Mouse (Mus musculus) forebrain, embryonic 11.5 days (tissue): ENCODE data around the gene Agpat1. TPM values are rescaled to one million over a fixed set of nuclear protein-coding genes. Genes with fewer than 3 reads are reported as not detected.

Source experiments
- ATAC-seq: fragments of 200-750 bp; cut with Nextera tagmentation; replicated peaks from 2 replicates; pipeline ENCODE4 v1.8.0; 2017; ENCODE audit warnings: moderate TSS enrichment; ENCODE audit not compliant: low FRiP score
- DNase-seq: peaks from one replicate; pipeline ENCODE4 v3.0.0-alpha.2; 2017; ENCODE audit warnings: low spot score
- H3K27ac ChIP-seq: fragments of 300-500 bp; sonication (generic); 2 replicates; pipeline ENCODE4 v1.5.1; 2014; ENCODE audit warnings: low read depth, low read length
- H3K27me3 ChIP-seq: fragments of 300-500 bp; sonication (generic); 2 replicates; pipeline ENCODE4 v1.6.1; 2014; ENCODE audit warnings: mild to moderate bottlenecking, low read length, mixed read lengths; ENCODE audit not compliant: control insufficient read depth, insufficient read depth
- H3K36me3 ChIP-seq: fragments of 300-500 bp; sonication (generic); 2 replicates; pipeline ENCODE4 v1.6.1; 2014; ENCODE audit warnings: mild to moderate bottlenecking, low read length, moderate library complexity, mixed read lengths; ENCODE audit not compliant: control insufficient read depth, insufficient read depth
- H3K4me1 ChIP-seq: fragments of 300-500 bp; sonication (generic); replicated peaks from 2 replicates; pipeline ENCODE4 v1.6.1; 2014; ENCODE audit warnings: low read length, mixed read lengths; ENCODE audit not compliant: control insufficient read depth, insufficient read depth
- H3K4me2 ChIP-seq: fragments of 300-500 bp; sonication (generic); 2 replicates; pipeline ENCODE4 v1.6.1; 2014; ENCODE audit warnings: low read depth, mild to moderate bottlenecking, low read length, moderate library complexity, mixed read lengths; ENCODE audit not compliant: severe bottlenecking
- H3K4me3 ChIP-seq: fragments of 300-500 bp; sonication (generic); 2 replicates; pipeline ENCODE4 v1.5.1; 2014; ENCODE audit warnings: low read depth, low read length
- H3K9ac ChIP-seq: fragments of 300-500 bp; sonication (generic); 2 replicates; pipeline ENCODE4 v1.6.1; 2014; ENCODE audit warnings: low read length
- H3K9me3 ChIP-seq: fragments of 300-500 bp; sonication (generic); 2 replicates; pipeline ENCODE4 v1.6.1; 2016; ENCODE audit warnings: low read length, mixed read lengths; ENCODE audit not compliant: control insufficient read depth
- WGBS: fragments of 180-500 bp; shearing (Covaris S2); extraction: QIAGEN DNeasy Blood & Tissue Kit; methylation state at CpG from one replicate; pipeline ENCODE4 v1.1.7; 2014; 5-methylcytosine and 5-hydroxymethylcytosine counted together
- polyA plus RNA-seq: library from polyadenylated mRNA; unstranded; fragments of >200 nt; fragmentation: Nextera tagmentation; extraction: Ambion mirVana; gene quantifications from 2 replicates; pipeline ENCODE4 v1.2.1, GENCODE M21; 2014

Agpat1 gene
- polyA plus RNA-seq, 1 experiment from 2014 or later, result 93.4 TPM

DNA sequence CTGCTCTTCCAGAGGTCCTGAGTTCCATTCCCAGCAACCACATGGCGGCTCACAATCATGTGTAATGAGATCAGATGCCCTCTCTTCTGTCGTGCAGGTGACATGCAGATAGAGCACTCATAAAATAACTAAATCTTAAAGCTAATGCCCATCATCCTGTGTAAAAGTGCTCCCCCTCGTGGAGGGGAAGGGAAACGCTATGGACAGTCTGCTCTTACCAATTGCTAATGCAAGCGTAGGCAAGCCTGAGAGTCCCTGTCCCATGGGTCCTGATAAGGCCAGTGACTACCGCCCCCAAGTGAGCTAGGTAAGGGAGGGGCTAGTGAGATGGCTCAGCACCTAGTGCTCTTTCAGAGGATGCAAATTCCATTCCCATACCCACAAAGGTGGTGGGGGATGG is 14.9 kb downstream of the Agpat1 start:
- no peak overlapping the region for H3K4me2 ChIP-seq
- H3K36me3 ChIP-seq, result no peaks in the 10 kb centered on the region; the same call in 1 of the 2 replicates
- H3K4me1 ChIP-seq, result no peaks in the 10 kb centered on the region
- no peak overlapping the region for H3K9ac ChIP-seq
- ATAC-seq (0 out of 2 replicates have a peak, but pooled peaks have one; percentile 7), DNase-seq (peak; percentile 82)
- H3K4me3 ChIP-seq, result no peak overlapping the region
- H3K27me3 ChIP-seq, result no peaks in the 10 kb centered on the region
- WGBS, result 17% methylated on average over 6 of the region's 6 CpGs
- no peaks in the 10 kb centered on the region for H3K9me3 ChIP-seq
- H3K27ac ChIP-seq, result no peak overlapping the region

GRCm38 (mm10) chr17:34621006-34621405 is 16.9 kb downstream of the Agpat1 start:
- ATAC-seq (no peak), DNase-seq (peak; percentile 36)
- Histone ChIP-seq H3K27me3 (no peaks in the 10 kb centered on the region), H3K9me3 (no peaks in the 10 kb centered on the region), H3K4me2 (no peak overlapping the region), H3K27ac (no peak overlapping the region), H3K9ac (no peak overlapping the region), H3K36me3 (no peaks in the 10 kb centered on the region; the same call in 1 of the 2 replicates), H3K4me1 (no peaks in the 10 kb centered on the region), H3K4me3 (no peak overlapping the region)
- 94% methylated on average over 8 of the region's 8 CpGs for WGBS

DNA sequence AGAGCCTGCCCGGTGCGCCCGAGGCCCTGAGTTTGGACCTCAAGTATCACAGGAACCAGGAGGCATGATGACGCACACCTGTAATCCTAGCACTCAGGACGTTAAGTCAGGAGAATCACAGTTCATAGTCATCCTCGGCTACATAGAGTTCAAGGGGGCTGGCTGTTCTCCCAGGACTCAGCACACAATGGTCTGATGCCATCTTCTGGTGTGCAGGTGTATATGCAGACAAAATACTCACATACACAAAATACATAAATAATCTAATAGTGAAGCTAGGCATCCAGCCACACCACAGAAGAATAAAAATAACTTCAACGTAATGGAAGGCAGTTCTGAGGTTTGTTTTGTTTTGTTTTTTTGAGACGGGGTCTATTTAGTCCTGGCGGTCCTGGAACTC is 19.1 kb downstream of the Agpat1 start:
- Histone ChIP-seq H3K4me2 (no peak overlapping the region), H3K9ac (no peak overlapping the region), H3K36me3 (no peaks in the 10 kb centered on the region; the same call in 1 of the 2 replicates), H3K27me3 (no peaks in the 10 kb centered on the region), H3K4me1 (peaks cover 4% of the 10 kb centered on the region; the same call in 1 of the 2 replicates), H3K4me3 (no peak overlapping the region), H3K9me3 (no peaks in the 10 kb centered on the region), H3K27ac (no peak overlapping the region)
- 88% methylated on average over 9 of the region's 9 CpGs for WGBS
- no peak for ATAC-seq
- peak; percentile 18 for DNase-seq

- Histone ChIP-seq H3K27me3 (peaks cover 4% of the 10 kb centered on the region; the same call in 1 of the 2 replicates), H3K4me3 (no peak overlapping the region), H3K4me1 (peaks cover 14% of the 10 kb centered on the region; the same call in 1 of the 2 replicates), H3K36me3 (no peaks in the 10 kb centered on the region; the same call in 1 of the 2 replicates), H3K4me2 (no peak overlapping the region), H3K27ac (no peak overlapping the region), H3K9ac (no peak overlapping the region), H3K9me3 (no peaks in the 10 kb centered on the region)
- no peak for DNase-seq
- WGBS, result 93% methylated on average over 3 of the region's 3 CpGs
- ATAC-seq, result no peak
Measured at GRCm38 (mm10) chr17:34624981-34625380, 20.9 kb downstream of the Agpat1 start.

DNA sequence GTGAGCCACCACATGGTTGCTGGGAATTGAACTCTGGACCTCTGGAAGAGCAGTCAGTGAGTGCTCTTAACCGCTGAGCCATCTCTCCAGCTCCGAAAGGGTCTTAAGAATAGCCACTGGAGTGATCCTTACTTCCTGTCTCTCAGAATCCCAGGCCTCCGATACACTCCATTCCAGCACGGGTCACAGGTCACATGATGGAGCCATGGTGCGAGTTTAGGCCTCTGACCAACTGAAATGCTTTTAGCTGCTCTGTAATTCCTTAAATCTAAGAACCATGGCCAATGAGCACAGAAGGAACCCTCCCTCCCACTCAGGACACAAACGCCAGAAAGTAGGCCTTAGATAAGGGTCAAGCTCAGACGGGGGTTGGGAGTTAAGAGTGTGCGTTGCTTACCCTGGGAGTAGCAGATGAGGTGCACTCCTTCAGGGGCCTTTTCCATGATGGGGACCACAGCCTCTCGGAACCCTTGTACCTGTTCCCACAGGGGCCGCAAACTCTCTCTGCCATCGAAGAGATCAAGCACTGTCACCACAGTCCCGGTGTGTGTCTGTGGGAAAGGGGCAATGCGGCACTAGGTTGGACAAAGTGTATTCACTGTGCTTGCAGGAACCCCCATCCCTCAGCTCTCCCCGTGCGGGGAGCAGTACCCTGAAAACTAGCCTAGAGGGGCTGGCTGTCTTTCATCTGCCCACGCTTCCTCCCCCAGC is 22.2 kb downstream of the Agpat1 start:
- Histone ChIP-seq H3K27ac (no peak overlapping the region), H3K9me3 (no peaks in the 10 kb centered on the region), H3K4me2 (peak overlapping the region; percentile 67), H3K9ac (peak overlapping the region; percentile 47), H3K36me3 (no peaks in the 10 kb centered on the region; the same call in 1 of the 2 replicates), H3K4me1 (peaks cover 20% of the 10 kb centered on the region), H3K27me3 (peaks cover 15% of the 10 kb centered on the region), H3K4me3 (peak overlapping the region; percentile 48)
- no peak for DNase-seq
- ATAC-seq, result no peak
- WGBS, result 56% methylated on average over 16 of the region's 16 CpGs

- peak; percentile 31; the same call in 1 of the 2 replicates for ATAC-seq
- Histone ChIP-seq H3K9me3 (no peaks in the 10 kb centered on the region), H3K27ac (peak overlapping the region; percentile 37; the same call in 1 of the 2 replicates), H3K4me3 (peak overlapping the region; percentile 48), H3K36me3 (no peaks in the 10 kb centered on the region; the same call in 1 of the 2 replicates), H3K27me3 (peaks cover 20% of the 10 kb centered on the region), H3K9ac (peak overlapping the region; percentile 47), H3K4me2 (peak overlapping the region; percentile 67), H3K4me1 (peaks cover 24% of the 10 kb centered on the region)
- peak; percentile 69 for DNase-seq
- 0% methylated on average over 18 of the region's 18 CpGs for WGBS
Measured at GRCm38 (mm10) chr17:34626773-34627092, 22.7 kb downstream of the Agpat1 start.

- peaks cover 28% of the 10 kb centered on the region for H3K4me1 ChIP-seq
- peak; percentile 94 for DNase-seq
- H3K27me3 ChIP-seq, result peaks cover 24% of the 10 kb centered on the region
- peak overlapping the region; percentile 67 for H3K4me2 ChIP-seq
- WGBS, result 1% methylated on average over 39 of the region's 45 CpGs
- H3K27ac ChIP-seq, result peak overlapping the region; percentile 84
- peak; percentile 76 for ATAC-seq
- H3K9me3 ChIP-seq, result no peaks in the 10 kb centered on the region
- H3K4me3 ChIP-seq, result peak overlapping the region; percentile 48
- peak overlapping the region; percentile 47 for H3K9ac ChIP-seq
- H3K36me3 ChIP-seq, result no peaks in the 10 kb centered on the region; the same call in 1 of the 2 replicates
Measured at GRCm38 (mm10) chr17:34627093-34627942, 23.3 kb downstream of the Agpat1 start.

- no peaks in the 10 kb centered on the region for H3K9me3 ChIP-seq
- no peaks in the 10 kb centered on the region; the same call in 1 of the 2 replicates for H3K36me3 ChIP-seq
- peak within 1 kb of the TSS; percentile 84 for H3K27ac ChIP-seq
- peak; percentile 71 for DNase-seq
- H3K9ac ChIP-seq, result peak within 1 kb of the TSS; percentile 47
- peak within 1 kb of the TSS; percentile 48 for H3K4me3 ChIP-seq
- H3K4me2 ChIP-seq, result peak within 1 kb of the TSS; percentile 67
- ATAC-seq, result no peak
- 8% methylated on average over 29 of the region's 29 CpGs for WGBS
- peaks cover 26% of the 10 kb centered on the region for H3K27me3 ChIP-seq
- H3K4me1 ChIP-seq, result peaks cover 28% of the 10 kb centered on the region
Measured at GRCm38 (mm10) chr17:34627943-34628643, 24.0 kb downstream of the Agpat1 start, which contains the start of gene Ppt2. Gene Ppt2, minus strand, starts transcription at chr17:34628510.
